Mouse (Mus musculus) spleen, adult 2 months (tissue): ENCODE results near the gene Hba-x.

Source experiments
- CTCF ChIP-seq: fragments of 200-500 bp; IDR thresholded peaks from 2 replicates; pipeline ENCODE4 v1.5.1; 2011; ENCODE audit warnings: mild to moderate bottlenecking, inconsistent platforms; ENCODE audit not compliant: insufficient read depth, insufficient read length, insufficient replicate concordance; ENCODE audit errors: extremely low read depth
- POLR2A ChIP-seq: fragments of 200-500 bp; IDR thresholded peaks from 2 replicates; pipeline ENCODE4 v1.6.1; 2011; ENCODE audit warnings: low read depth, low read length, inconsistent platforms

DNA sequence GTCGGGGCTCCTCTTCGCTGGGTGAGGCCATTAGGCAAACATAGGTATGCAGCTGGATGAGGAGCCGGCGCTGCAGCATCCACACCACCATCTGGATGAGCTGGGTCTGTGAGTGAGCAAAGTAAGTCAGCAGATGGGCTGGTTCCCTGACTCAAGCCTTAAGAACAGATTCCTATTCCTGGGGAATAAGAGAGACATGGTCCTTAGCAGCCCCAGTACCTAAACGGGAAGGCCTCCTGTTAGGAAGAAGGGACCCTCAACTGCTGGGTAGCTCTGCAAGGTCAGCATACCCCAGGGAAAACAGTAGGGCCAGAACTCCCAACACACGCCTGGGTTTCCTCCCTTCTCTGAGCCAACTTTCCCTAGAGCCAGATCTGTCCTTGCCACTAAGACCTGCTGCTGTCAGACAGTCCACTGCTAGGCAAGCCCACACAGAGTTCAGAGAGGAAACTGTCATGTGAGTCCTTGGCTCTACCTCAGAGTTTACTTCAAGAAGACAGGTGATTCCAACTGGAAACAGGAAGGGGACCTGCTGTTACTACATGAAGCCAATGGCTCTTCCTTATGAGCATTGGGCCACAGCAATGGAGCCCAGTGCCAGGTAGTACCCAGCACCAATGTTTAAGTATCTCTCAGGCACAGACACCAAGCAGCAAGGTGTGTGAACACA, 41.2 kb upstream of the Hba-x start:
- TF ChIP-seq CTCF, result no peak
- TF ChIP-seq POLR2A, result no peak
